Mouse (Mus musculus): Measurements from ENCODE around the gene Gtf3c2. TPM values are rescaled to one million over a fixed set of nuclear protein-coding genes. Genes with fewer than 3 reads are reported as not detected.

Gtf3c2 gene
- total RNA-seq, 1 experiment from 2014 or later: 54.3 TPM

- DNase-seq: no peak
Observed at GRCm38 (mm10) chr5:31198616-31199320, 18.8 kb upstream of the Gtf3c2 start.

GRCm38 (mm10) chr5:31198170-31198569, 18.2 kb upstream of the Gtf3c2 start:
- no peak for DNase-seq

DNA sequence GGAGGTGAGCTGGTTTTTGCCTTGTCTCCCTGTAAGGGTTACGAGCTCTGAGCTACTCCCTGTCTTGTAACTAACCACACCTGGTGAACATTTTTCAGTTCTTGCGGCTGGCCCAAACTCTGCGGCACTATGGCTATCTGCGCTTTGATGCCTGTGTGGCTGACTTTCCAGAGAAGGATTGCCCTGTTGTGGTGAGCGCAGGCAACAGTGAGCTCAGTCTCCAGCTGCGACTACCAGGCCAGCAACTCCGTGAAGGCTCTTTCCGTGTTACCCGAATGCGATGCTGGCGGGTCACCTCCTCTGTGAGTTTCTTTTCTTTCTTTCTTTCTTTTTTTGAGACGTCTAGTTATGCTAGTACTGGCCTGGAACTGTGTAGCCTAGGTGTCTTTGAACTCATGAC, 17.1 kb upstream of the Gtf3c2 start:
- DNase-seq: no peak

- no peak for DNase-seq
Observed at GRCm38 (mm10) chr5:31196207-31196606, 16.3 kb upstream of the Gtf3c2 start.

DNA sequence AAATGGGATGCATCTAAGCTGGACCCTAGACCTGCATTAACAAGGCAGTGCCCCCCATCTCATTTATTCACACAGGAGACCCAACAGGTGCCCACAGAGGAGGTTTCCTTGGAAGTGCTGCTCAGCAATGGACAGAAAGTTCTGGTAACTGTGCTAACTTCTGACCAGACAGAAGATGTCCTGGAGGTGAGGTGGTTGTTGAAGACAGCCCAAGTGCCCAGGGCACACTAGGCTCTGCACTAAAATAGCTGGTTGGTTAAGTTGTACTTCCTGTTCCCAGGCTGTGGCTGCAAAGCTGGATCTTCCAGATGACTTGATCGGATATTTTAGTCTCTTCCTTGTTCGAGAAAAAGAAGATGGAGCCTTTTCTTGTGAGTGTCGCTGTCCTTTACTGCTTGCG, 15.7 kb upstream of the Gtf3c2 start:
- no peak for DNase-seq

- DNase-seq: no peak
Observed at GRCm38 (mm10) chr5:31194486-31195485, 14.8 kb upstream of the Gtf3c2 start.

GRCm38 (mm10) chr5:31193631-31194281, 13.8 kb upstream of the Gtf3c2 start:
- DNase-seq: peak; percentile 67

DNA sequence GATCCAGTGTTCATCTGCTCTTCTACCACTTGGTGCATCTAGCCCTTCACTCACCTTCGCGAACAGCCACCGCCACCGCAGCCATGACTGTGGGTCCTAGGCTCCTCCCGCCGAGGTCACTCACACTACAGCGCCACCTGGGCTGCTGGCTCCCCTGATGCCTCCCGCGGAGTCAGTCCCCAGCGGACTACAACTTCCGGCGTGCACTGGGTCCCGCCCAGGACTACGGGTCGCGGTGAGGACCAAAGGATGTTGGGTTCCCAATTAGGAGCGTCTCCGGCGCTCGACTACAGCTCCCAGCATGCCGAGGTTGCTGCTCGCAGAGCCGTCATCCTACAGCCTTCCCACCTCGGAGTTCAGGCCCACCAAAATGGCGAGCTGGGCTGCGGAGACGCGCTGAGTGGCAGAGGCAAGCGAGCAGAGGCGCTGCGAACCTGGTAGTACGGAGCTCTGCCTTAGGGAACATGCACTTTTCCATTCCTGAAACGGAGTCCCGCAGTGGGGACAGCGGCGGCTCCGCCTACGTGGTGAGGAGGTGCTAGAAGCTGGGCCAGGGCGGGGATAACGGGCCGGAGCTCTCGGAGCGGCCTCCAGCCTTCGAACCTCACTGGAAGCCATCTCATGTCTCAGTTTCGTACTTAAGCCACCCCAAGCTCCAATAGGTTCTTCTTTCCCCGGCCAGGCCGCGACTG, 13.1 kb upstream of the Gtf3c2 start, which contains the start of the genes Snx17 and Eif2b4:
TSS of gene Snx17 (plus strand) at position 289 of the 692 bp plus-strand sequence.
TSS of gene Eif2b4 (minus strand) at position 492 of the 692 bp plus-strand sequence.
- peak; percentile 100 for DNase-seq

DNA sequence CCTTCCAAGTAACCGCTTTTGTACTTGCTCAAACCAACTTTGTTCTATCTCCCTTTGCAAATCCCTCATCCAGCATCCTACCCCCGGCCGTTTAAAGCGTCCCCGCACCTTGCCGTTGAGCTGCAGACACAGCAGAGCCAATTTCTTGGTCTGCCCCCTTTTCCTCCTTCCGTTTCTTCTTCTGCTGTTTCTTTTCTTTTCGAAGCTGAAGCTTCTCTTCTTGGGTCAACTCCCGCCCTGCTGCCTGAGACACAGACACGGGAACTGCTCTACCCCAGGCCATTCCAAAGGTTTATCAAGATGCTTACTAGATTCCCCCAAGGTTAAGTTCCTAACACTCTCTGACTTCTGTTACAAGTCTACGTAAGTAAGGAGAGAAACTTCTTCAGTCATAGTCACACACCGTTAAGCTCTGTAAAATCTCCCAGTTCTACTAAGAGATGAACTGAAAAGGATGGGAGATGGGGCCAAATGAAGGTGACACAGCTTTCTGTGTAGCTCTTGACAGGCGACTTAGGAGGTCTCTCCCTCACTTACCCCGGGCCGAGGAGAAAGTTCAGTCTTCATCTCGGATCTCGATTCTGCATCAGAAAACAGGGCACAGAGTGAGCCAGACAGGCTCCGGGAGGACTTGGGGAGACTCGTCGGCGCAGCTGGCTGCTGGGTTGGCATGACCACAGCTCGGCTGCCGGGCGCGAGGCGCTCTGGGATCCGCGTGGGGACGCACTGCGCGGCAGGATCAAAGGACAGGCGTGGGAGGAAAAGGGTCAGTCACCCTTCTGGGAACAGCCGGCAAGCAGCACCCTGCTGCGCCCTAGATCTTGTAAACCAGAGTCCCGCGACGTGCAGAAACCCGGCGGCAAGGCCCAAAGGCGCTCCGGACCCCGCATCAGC, 12.3 kb upstream of the Gtf3c2 start:
- peak; percentile 91 for DNase-seq

- no peak for DNase-seq
Observed at GRCm38 (mm10) chr5:31190201-31190600, 10.3 kb upstream of the Gtf3c2 start.

DNA sequence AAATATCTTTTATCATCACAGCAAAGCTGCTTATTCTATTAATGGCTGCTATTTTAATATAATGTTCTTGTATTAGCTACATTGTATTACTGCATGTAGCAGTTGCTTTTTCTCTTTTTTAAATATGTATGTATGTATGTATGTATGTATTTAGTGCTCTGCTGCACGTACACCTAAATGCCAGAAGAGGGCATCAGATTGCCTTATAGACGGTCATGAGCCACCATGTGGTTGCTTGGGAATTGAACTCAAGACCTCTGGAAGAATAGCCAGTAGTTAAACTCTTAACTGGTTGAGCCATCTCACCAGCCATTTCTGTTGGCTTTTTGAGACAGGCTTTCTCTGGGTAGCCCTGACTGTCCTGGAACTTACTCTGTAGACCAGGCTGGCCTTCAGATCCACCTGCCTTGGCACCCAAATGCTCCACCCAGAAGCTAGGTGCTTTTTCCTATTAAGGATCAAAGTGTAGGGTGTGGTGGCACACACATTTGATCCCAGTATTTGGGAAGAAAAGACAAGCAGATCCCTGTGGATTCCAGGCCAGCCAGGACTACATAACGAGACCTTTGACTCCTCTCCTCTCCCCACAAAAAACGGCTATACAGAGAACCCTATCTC, 8.4 kb upstream of the Gtf3c2 start:
- DNase-seq: no peak

DNA sequence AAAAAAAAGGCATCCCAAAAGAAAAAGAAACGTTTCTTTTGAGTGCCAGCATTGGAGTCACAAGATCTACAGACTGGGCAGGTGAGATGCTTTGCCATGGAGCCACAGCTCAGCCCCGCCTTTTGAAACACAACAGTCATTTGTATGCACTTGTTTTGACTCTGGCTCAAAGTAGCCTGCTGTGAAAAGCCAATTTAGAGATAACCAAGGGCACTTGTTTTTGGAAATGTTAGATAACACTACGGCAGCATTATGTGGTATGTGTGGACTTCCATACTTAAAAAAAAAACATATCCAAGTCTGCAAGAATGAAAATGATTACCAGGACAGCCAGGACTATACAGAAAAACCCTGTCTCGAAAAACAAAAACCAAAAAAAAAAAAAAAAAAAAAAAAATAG, 3.7 kb upstream of the Gtf3c2 start:
- DNase-seq: no peak

DNA sequence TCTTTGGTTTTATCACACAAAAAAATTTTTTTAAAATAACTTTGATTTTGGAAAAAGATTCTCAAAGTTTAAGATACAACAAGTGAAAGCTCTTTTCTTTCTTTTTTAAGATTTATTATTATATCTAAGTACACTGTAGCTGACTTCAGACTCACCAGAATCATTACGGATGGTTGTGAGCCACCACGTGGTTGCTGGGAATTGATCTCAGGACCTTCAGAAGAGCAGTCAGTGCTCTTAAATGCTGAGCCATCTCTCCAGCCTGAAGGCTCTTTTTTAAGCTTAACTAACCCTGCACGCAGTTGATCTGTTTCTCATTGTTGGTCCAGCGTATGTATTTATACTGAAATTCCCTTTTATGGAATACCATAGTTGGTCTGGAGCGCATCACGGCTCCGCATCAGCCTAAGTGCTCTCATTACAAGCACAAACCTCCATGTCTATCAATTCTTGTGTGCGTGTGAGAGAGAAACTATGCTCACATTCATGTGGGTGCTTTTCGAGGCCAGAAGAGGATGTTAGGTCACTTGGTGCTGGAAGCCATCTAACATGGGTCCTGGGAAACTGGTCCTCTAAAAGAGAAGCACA, 1.3 kb upstream of the Gtf3c2 start:
- no peak for DNase-seq

DNA sequence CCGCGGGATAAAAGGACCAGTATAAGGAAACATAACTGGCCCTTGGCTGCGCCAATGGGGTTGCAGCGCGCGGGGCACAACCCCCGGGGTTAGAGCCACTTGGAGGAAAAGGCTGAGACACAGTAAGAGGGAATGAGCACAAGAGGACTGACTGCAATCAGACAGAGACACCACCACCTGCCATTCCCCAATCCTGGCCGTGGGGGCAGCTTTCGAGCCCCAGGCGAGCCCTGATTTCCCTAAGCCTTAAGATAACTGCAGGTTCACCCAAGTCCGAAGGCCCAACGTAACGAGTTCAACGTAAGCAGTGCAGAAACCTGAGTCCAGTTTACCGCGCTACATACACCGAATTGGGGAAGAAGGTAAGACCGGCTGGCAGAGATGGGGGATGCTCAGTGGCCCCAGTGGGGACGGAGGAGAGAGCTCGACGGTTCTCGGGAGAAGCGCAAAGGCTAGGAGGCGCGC, 611 bp downstream of the Gtf3c2 start:
- peak; percentile 70 for DNase-seq

DNA sequence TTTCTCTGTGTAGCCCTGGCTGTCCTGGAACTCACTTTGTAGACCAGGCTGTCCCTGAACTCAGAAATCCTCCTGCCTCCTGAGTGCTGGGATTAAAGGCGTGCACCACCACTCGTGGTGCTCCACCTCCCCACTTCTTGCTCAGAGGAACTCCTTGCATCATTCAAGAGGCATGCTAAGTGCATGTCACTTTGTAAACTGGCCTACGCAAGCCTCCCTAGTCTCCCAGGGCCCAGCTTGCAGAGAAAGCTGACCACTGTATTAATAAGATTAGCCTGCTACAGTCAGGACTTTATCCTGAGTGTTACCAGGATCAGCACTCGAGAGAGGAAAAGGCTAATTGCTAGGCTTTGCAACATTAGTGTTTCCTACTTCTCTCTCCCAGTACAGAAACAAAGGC, 11.3 kb downstream of the Gtf3c2 start:
- no peak for DNase-seq

DNA sequence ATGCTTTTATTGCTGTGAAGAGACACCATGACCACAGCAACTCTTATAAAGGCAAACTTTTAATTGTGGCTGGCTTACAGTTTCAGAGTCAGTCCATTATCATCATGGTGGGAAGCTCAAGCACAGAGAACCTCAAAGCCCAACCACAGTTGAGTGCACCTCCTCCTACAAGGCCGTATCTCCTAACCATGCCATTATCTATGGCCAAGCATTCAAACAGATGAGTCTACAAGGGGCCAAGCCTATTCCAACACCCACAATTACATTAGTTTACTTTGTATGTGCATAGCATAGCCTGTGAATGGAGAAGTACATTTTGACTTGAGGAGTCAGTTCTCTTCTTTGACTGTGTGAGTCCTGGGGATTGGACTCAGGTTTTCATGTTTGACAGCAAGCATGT, 15.1 kb downstream of the Gtf3c2 start:
- no peak for DNase-seq

GRCm38 (mm10) chr5:31162462-31162861, 17.5 kb downstream of the Gtf3c2 start:
- DNase-seq: no peak

DNA sequence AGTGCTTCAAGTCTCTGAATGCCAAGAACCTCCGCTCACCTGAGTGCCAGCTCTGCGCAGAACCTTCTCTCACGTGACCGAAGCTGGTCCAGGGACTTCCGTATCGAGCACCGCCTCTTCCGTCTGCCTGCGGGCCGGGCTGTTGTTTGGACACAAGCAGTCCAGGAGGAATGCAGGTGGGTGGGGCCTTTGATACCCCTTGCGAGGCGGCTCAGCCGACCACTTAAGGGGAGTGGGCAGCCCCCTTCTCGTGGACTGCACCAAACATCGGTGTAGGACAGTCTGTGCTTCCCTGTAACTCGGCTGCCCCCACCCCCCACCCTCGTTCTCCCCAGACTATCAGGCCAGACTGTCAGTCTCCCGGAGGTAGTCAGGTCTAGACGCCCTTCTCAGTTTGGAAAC, 25.8 kb downstream of the Gtf3c2 start, which contains the start of gene Mpv17:
TSS of gene Mpv17 (minus strand) at position 100 of the 402 bp plus-strand sequence.
- peak; percentile 89 for DNase-seq

DNA sequence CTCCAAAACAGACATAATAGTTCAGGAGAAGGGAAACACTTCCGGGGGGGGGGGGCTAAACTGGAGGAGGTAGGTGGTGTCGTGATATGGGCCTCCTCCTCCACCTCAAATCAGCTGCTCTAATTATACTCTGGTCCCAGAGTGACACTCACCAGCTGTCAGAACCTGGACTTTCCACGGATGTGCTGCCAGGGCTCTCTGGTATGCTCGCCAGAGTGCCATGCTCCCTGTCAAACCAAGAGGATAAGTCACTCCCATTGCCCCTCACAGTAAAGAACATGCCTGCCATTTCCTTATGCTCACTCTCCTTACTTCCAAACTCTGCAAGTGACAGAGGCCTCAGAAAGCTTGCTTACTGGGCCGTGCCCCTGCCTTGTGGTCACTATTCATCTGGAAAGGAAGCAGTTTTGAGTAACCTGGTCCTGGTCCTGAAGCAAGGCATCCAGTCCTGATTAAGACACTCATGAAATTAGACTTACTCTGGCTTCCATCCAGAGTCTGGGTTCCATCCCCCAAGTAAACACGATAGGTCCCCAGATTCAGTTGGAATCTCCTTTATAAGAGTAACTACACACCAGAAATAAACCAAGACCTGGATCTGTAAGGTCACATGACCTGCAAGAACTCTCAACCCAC, 26.3 kb downstream of the Gtf3c2 start:
- no peak for DNase-seq
